Mouse (Mus musculus) heart, embryonic 16.5 days (tissue): Measurements from ENCODE around the gene Fut2. TPM values are rescaled to one million over a fixed set of nuclear protein-coding genes. Genes with fewer than 3 reads are reported as not detected.

ENCODE experiments used
- ATAC-seq: fragments of 200-750 bp; cut with Nextera tagmentation; replicated peaks from 2 replicates; pipeline ENCODE4 v1.8.0; 2017; ENCODE audit warnings: moderate number of reproducible peaks; ENCODE audit not compliant: insufficient read depth, low FRiP score; ENCODE audit errors: extremely low read depth
- H3K27ac ChIP-seq: fragments of 300-500 bp; sonication (generic); 2 replicates; pipeline ENCODE4 v1.5.1; 2014; ENCODE audit warnings: mild to moderate bottlenecking, low read length, control low read depth, moderate library complexity
- H3K27me3 ChIP-seq: fragments of 300-500 bp; sonication (generic); 2 replicates; pipeline ENCODE4 v1.6.1; 2014; ENCODE audit warnings: low read length, mixed read lengths; ENCODE audit not compliant: control insufficient read depth, insufficient read depth
- H3K36me3 ChIP-seq: fragments of 300-500 bp; sonication (generic); 2 replicates; pipeline ENCODE4 v1.6.1; 2014; ENCODE audit not compliant: control insufficient read depth, insufficient read depth
- H3K4me1 ChIP-seq: fragments of 300-500 bp; sonication (generic); 2 replicates; pipeline ENCODE4 v1.6.1; 2014; ENCODE audit warnings: low read length, mixed read lengths; ENCODE audit not compliant: control insufficient read depth, insufficient read depth
- H3K4me2 ChIP-seq: fragments of 300-500 bp; sonication (generic); 2 replicates; pipeline ENCODE4 v1.6.1; 2014; ENCODE audit warnings: low read depth, mild to moderate bottlenecking, control low read depth, low read length
- H3K4me3 ChIP-seq: fragments of 300-500 bp; sonication (generic); 2 replicates; pipeline ENCODE4 v1.5.1; 2014; ENCODE audit warnings: mild to moderate bottlenecking, control low read depth, low read length
- H3K9ac ChIP-seq: fragments of 300-500 bp; sonication (generic); 2 replicates; pipeline ENCODE4 v1.6.1; 2014; ENCODE audit warnings: low read length, control low read depth
- H3K9me3 ChIP-seq: fragments of 300-500 bp; sonication (generic); replicated peaks from 2 replicates; pipeline ENCODE4 v1.6.1; 2016; ENCODE audit warnings: low read length; ENCODE audit not compliant: control insufficient read depth
- WGBS: fragments of 180-500 bp; shearing (Covaris S2); extraction: QIAGEN DNeasy Blood & Tissue Kit; methylation state at CpG from one replicate; pipeline ENCODE4 v1.1.7; 2014; 5-methylcytosine and 5-hydroxymethylcytosine counted together
- polyA plus RNA-seq: library from polyadenylated mRNA; unstranded; fragments of >200 nt; fragmentation: Nextera tagmentation; extraction: Ambion mirVana; gene quantifications from 2 replicates; pipeline ENCODE4 v1.2.1, GENCODE M21; 2015

Fut2 gene
- polyA plus RNA-seq: 1.5 and 1.6 TPM in 2 replicates

DNA sequence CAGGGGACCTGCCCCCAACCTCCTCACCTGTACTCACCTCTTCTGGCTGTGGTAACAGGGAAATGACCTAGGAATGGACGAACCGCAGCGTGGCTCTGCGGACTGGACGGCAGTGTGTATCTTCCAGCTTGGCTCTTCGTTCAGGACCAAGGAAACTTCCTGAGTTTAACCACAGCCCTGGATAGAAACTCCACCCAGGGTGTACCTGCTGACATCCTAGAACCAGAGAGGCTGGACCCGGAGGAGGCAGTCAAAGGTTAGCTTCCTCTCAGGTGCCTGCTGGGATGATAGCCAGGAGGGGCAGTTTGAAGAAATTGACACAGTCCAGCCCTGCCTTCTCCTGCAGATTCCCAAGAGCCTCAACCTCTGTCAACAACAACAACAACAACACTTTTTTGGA, at the start of gene Fut2:
Fut2 (minus strand) TSS at position 234 of the 400 bp plus-strand sequence.
- H3K9me3 ChIP-seq: no peaks in the 10 kb centered on the region
- 0 out of 2 replicates have a peak, but pooled peaks cover 4% of the 10 kb centered on the region for H3K4me1 ChIP-seq
- 77% methylated on average over 7 of the region's 7 CpGs for WGBS
- H3K4me3 ChIP-seq: no peak within 1 kb of the TSS
- no peaks in the 10 kb centered on the region for H3K36me3 ChIP-seq
- no peaks in the 10 kb centered on the region for H3K27me3 ChIP-seq
- no peak within 1 kb of the TSS for H3K9ac ChIP-seq
- ATAC-seq: no peak
- no peak within 1 kb of the TSS for H3K27ac ChIP-seq
- H3K4me2 ChIP-seq: no peak within 1 kb of the TSS

- Histone ChIP-seq H3K4me3 (peak within 1 kb of the TSS; percentile 79), H3K9me3 (no peaks in the 10 kb centered on the region), H3K27me3 (no peaks in the 10 kb centered on the region), H3K4me1 (peaks cover 40% of the 10 kb centered on the region), H3K36me3 (peaks cover 35% of the 10 kb centered on the region), H3K4me2 (peak within 1 kb of the TSS; percentile 96), H3K9ac (peak within 1 kb of the TSS; percentile 94), H3K27ac (peak within 1 kb of the TSS; percentile 42)
- peak; percentile 86 for ATAC-seq
- 7% methylated on average over 34 of the region's 34 CpGs for WGBS
Measured at GRCm38 (mm10) chr7:45715090-45715708, 49.0 kb upstream of the Fut2 start, which contains the start of gene Rpl18. Rpl18 (plus strand) TSS chr7:45715457.

GRCm38 (mm10) chr7:45714630-45715089, 48.5 kb upstream of the Fut2 start:
- H3K9me3 ChIP-seq: no peaks in the 10 kb centered on the region
- WGBS: 9% methylated on average over 14 of the region's 14 CpGs
- peak overlapping the region; percentile 96 for H3K4me2 ChIP-seq
- peak overlapping the region; percentile 79 for H3K4me3 ChIP-seq
- peaks cover 38% of the 10 kb centered on the region for H3K4me1 ChIP-seq
- no peaks in the 10 kb centered on the region for H3K27me3 ChIP-seq
- no peak for ATAC-seq
- H3K9ac ChIP-seq: peak overlapping the region; percentile 84
- peaks cover 30% of the 10 kb centered on the region for H3K36me3 ChIP-seq
- H3K27ac ChIP-seq: peak overlapping the region; percentile 42

DNA sequence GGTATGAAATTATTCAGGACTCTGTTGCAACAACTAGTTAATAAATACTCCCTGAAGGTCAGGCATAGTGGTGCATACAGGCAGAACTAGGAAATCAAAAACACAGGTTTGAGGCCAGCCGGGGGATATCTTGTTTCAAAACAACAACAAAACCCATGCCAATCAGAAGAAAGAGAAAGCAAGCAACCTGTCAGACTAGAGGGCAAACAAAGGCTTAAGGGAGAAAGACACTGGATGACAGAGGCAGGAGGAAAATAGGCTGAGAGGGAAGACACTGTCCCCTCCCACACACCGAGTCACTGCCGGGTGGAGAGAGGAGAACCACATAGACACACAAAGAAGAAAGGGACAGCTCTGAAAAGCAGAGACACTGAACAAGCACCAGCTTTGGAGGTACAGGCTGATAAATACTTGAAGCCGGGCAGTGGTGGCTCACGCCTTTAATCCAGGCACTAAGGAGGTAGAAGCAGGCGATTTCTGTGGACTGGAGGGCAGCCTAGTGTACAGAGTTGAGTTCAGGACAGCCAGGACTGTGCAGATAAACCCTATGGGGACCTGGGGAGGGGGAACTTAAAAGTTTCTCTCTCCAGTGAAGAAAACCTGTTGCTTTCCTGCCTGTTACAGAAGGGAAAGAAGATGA, 47.8 kb upstream of the Fut2 start:
- Histone ChIP-seq H3K9ac (peak overlapping the region; percentile 84), H3K27me3 (no peaks in the 10 kb centered on the region), H3K4me2 (peak overlapping the region; percentile 96), H3K27ac (no peak overlapping the region), H3K36me3 (peaks cover 24% of the 10 kb centered on the region), H3K4me3 (peak overlapping the region; percentile 79), H3K9me3 (no peaks in the 10 kb centered on the region), H3K4me1 (peaks cover 31% of the 10 kb centered on the region)
- ATAC-seq: no peak
- WGBS: 80% methylated on average over 6 of the region's 6 CpGs

DNA sequence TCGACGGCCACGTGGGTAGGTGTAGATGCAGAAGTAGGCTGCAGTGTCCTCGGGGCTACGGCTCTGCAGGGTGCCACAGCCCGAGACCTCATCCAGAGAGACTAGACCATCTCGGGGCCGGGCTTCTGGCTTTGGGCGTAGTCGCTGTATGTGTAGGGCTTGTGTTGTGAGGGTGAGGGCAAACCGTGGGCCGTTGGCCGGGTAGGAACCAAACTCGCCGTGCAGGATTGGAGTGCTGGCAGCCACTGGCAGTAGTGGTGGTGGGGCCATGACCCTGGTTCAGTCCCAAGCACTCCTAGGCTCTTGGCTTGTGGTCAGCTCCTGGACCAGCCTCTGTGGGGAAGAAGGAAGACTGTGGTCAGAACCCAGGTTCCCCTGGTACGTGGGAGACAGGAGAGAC, 47.2 kb upstream of the Fut2 start:
- no peak overlapping the region for H3K27ac ChIP-seq
- H3K27me3 ChIP-seq: no peaks in the 10 kb centered on the region
- peaks cover 24% of the 10 kb centered on the region for H3K36me3 ChIP-seq
- H3K4me1 ChIP-seq: peaks cover 30% of the 10 kb centered on the region
- H3K9me3 ChIP-seq: no peaks in the 10 kb centered on the region
- no peak overlapping the region for H3K4me2 ChIP-seq
- no peak overlapping the region for H3K4me3 ChIP-seq
- no peak for ATAC-seq
- no peak overlapping the region for H3K9ac ChIP-seq
- 91% methylated on average over 16 of the region's 16 CpGs for WGBS

- H3K27ac ChIP-seq: no peak overlapping the region
- H3K4me3 ChIP-seq: no peak overlapping the region
- H3K36me3 ChIP-seq: peaks cover 24% of the 10 kb centered on the region
- H3K27me3 ChIP-seq: no peaks in the 10 kb centered on the region
- no peak overlapping the region for H3K9ac ChIP-seq
- peaks cover 42% of the 10 kb centered on the region for H3K4me1 ChIP-seq
- H3K9me3 ChIP-seq: no peaks in the 10 kb centered on the region
- no peak overlapping the region for H3K4me2 ChIP-seq
- WGBS: 89% methylated on average over 21 of the region's 21 CpGs
- no peak for ATAC-seq
Measured at GRCm38 (mm10) chr7:45712022-45712757, 46.0 kb upstream of the Fut2 start.

- Histone ChIP-seq H3K4me1 (peaks cover 39% of the 10 kb centered on the region), H3K9me3 (no peaks in the 10 kb centered on the region), H3K9ac (no peak overlapping the region), H3K36me3 (peaks cover 24% of the 10 kb centered on the region), H3K27me3 (no peaks in the 10 kb centered on the region), H3K27ac (no peak overlapping the region), H3K4me3 (no peak overlapping the region), H3K4me2 (no peak overlapping the region)
- no peak for ATAC-seq
- 88% methylated on average over 24 of the region's 24 CpGs for WGBS
Measured at GRCm38 (mm10) chr7:45711316-45712021, 45.3 kb upstream of the Fut2 start.

DNA sequence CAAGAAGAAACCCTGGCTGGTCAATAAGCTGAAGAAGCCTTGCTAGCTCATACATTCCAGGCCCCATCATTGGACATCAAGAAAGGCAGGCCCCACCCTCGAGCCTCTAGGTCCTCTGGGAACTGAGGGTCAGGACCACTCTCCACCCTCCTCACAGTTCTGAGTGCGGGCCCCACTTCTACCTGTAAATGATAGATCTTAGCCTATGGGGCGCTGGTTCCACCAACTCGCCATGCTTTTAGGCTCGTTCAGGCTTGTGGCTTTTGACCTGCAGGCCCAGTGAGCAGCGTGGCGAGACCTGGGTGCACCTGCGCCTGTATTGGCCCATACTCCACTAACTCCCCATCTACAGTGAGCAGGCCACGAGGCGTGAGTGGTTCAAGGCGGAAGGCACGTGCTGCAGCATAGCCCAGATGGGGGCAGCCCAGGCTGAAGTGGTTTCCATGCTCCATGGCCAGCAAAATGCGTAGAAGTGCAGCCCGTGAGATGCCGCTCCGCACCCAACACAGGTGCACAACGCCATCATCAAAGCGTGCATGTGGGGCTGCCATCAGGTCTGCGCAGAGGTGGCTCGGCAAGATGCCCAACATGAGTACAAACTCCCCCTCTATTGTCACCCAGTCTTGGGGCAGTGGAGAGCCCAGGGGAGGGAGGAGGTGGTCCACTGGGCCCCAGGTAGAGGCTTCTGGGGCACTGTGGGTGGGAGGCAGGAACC, 44.4 kb upstream of the Fut2 start:
- WGBS: 91% methylated on average over 20 of the region's 20 CpGs
- H3K4me2 ChIP-seq: no peak overlapping the region
- no peak for ATAC-seq
- H3K4me1 ChIP-seq: peaks cover 39% of the 10 kb centered on the region
- no peak overlapping the region for H3K4me3 ChIP-seq
- H3K9me3 ChIP-seq: no peaks in the 10 kb centered on the region
- H3K36me3 ChIP-seq: peaks cover 24% of the 10 kb centered on the region
- no peaks in the 10 kb centered on the region for H3K27me3 ChIP-seq
- H3K27ac ChIP-seq: no peak overlapping the region
- H3K9ac ChIP-seq: no peak overlapping the region
